ENCODE assay signal across 8 mouse cellular contexts in genomic region chr2:31761115-31761531, GRCm38 (mm10). TPM values are rescaled to one million over a fixed set of nuclear protein-coding genes. Genes with fewer than 3 reads are reported as not detected.
DNase-seq lines count a peak whose midpoint lies in the region; ATAC-seq and TF ChIP-seq lines count a peak whose summit lies in the region.

No protein-coding gene starts in this region.

- TF ChIP-seq EP300 in liver, embryonic 14.5 days (IDR thresholded peaks at IDR 0.05; ENCODE audit: low read depth), result no peak

- peak overlapping the region; percentile 82 for H3K9ac ChIP-seq in forebrain, embryonic 16.5 days (replicated peaks; ENCODE audit: low read depth, low read length)
- H3K9ac ChIP-seq in liver, embryonic 14.5 days (replicated peaks), result peak overlapping the region; percentile 84

- H3K4me3 ChIP-seq in E14TG2a.4 (replicated peaks; ENCODE audit: low read length), result peak overlapping the region; percentile 86
- H3K4me3 ChIP-seq in forebrain, embryonic 16.5 days (replicated peaks; ENCODE audit: low read length), result peak overlapping the region; percentile 67
- H3K4me3 ChIP-seq in liver, embryonic 14.5 days (ENCODE audit: insufficient read depth in 1 of 2, low read depth in 2 of 2, low read length in 2 of 2), result peak overlapping the region; percentile 45 to 74

- H3K9me3 ChIP-seq in E14TG2a.4 (ENCODE audit: low read length), result no peaks in the 10 kb centered on the region
- no peaks in the 10 kb centered on the region for H3K9me3 ChIP-seq in forebrain, embryonic 16.5 days (ENCODE audit: control insufficient read depth, low read length)
- no peaks in the 10 kb centered on the region for H3K9me3 ChIP-seq in liver, embryonic 14.5 days (ENCODE audit: control insufficient read depth, low read length)

- peaks cover 90% of the 10 kb centered on the region for H3K4me1 ChIP-seq in E14TG2a.4 (replicated peaks; ENCODE audit: low read depth, low read length)
- peaks cover 50% of the 10 kb centered on the region for H3K4me1 ChIP-seq in forebrain, embryonic 16.5 days (replicated peaks; ENCODE audit: control insufficient read depth, insufficient read depth, low read length)
- H3K4me1 ChIP-seq in liver, embryonic 14.5 days (replicated peaks; ENCODE audit: control insufficient read depth in 2 of 2, insufficient read depth in 2 of 2, low read length in 1 of 2), result peaks cover 10 to 35% of the 10 kb centered on the region in 2 experiments

- no peak for TF ChIP-seq CTCF in E14TG2a.4 (conservative IDR thresholded peaks at IDR 0.05; ENCODE audit: low read length)
- TF ChIP-seq CTCF in liver, embryonic 14.5 days (IDR thresholded peaks at IDR 0.05; ENCODE audit: low read depth), result no peak

- H3K27me3 ChIP-seq in E14TG2a.4 (ENCODE audit: insufficient read depth, low read length), result no peaks in the 10 kb centered on the region
- no peaks in the 10 kb centered on the region for H3K27me3 ChIP-seq in forebrain, embryonic 16.5 days (replicated peaks; ENCODE audit: control insufficient read depth, insufficient read depth, low read length)
- H3K27me3 ChIP-seq in liver, embryonic 14.5 days (ENCODE audit: control insufficient read depth, insufficient read depth, low read length), result no peaks in the 10 kb centered on the region

- peak overlapping the region; percentile 83 for H3K4me2 ChIP-seq in forebrain, embryonic 16.5 days (ENCODE audit: low read length)
- peak overlapping the region; percentile 72 for H3K4me2 ChIP-seq in liver, embryonic 14.5 days (ENCODE audit: low read depth)

- peak; percentile 91 for DNase-seq in heart, adult 11 months
- DNase-seq in heart, adult 18-20 months, result no peak
- DNase-seq in liver, embryonic 14.5 days (ENCODE audit: low read depth in 3 of 3, low spot score in 3 of 3), result no peak
- DNase-seq in adrenal gland, postnatal 14 days, result no peak
- no peak for DNase-seq in cerebellum, adult 18-20 months

- H3K27ac ChIP-seq in forebrain, embryonic 16.5 days (ENCODE audit: low read length), result no peak overlapping the region
- no peak overlapping the region for H3K27ac ChIP-seq in liver, embryonic 14.5 days

- ATAC-seq in forebrain, embryonic 16.5 days, result no peak
- no peak for ATAC-seq in liver, embryonic 14.5 days (ENCODE audit: insufficient read depth)
- ATAC-seq in megakaryocyte progenitor cell, adult 5-6 weeks (replicated peaks; ENCODE audit: poor library complexity), result no peak

- no peaks in the 10 kb centered on the region for H3K36me3 ChIP-seq in E14TG2a.4 (ENCODE audit: insufficient read depth, low read length)
- no peaks in the 10 kb centered on the region for H3K36me3 ChIP-seq in forebrain, embryonic 16.5 days (ENCODE audit: control insufficient read depth, insufficient read depth)
- H3K36me3 ChIP-seq in liver, embryonic 14.5 days (replicated peaks; ENCODE audit: control insufficient read depth, insufficient read depth, low read depth), result no peaks in the 10 kb centered on the region

- WGBS in forebrain, embryonic 16.5 days, result 5% methylated on average over 7 of the region's 7 CpGs
- WGBS in liver, embryonic 14.5 days (ENCODE audit: insufficient replicate concordance), result 36% methylated on average over 7 of the region's 7 CpGs

RNA-seq across cellular contexts. Expression of gene Qrfp, which starts 49.3 kb away (rescaled TPM):
- under 1 TPM in 1 of 2 experiments, not detected in 1; 0.10 TPM for total RNA-seq in heart, adult 18-20 months (2021)
- 0.06 TPM in 1 of 2 replicates, not detected in the other for polyA plus RNA-seq in forebrain, embryonic 16.5 days (2015; fragmentation: Nextera tagmentation; extraction: Ambion mirVana)
- 0.01 TPM in 1 of 2 replicates, not detected in the other for polyA plus RNA-seq in liver, embryonic 14.5 days (2012; rRNA removed)
- polyA plus RNA-seq in liver, embryonic 14.5 days (2014; fragmentation: Nextera tagmentation; extraction: Ambion mirVana), result not detected in 2 replicates
- not detected in 2 replicates for total RNA-seq in megakaryocyte progenitor cell, adult 5-6 weeks (2015)
- total RNA-seq in megakaryocyte progenitor cell, adult 5-6 weeks (2017), result not detected in 2 replicates
- 0.19 TPM in 1 of 2 replicates, not detected in the other for total RNA-seq in adrenal gland, postnatal 14 days (2021)
